Mouse (Mus musculus) inflammation-experienced regulatory T-cells (primary cell): ENCODE measurements around the gene Cuzd1. TPM values are rescaled to one million over a fixed set of nuclear protein-coding genes. Genes with fewer than 3 reads are reported as not detected.

Source experiments
- polyA plus RNA-seq, 2 experiments: library from polyadenylated mRNA; unstranded; fragments of 100-300 nt; shearing (Covaris generic); gene quantifications; one replicate each; pipeline ENCODE4 v1.2.1; 2017

The Cuzd1 gene
- under 1 TPM in 1 of 2 experiments, not detected in 1; 0.24 TPM for polyA plus RNA-seq

GRCm38 (mm10) chr7:131322192-131322591 lies at the start of gene Cuzd1:
TSS of gene Cuzd1 (minus strand) at chr7:131322292.

DNA sequence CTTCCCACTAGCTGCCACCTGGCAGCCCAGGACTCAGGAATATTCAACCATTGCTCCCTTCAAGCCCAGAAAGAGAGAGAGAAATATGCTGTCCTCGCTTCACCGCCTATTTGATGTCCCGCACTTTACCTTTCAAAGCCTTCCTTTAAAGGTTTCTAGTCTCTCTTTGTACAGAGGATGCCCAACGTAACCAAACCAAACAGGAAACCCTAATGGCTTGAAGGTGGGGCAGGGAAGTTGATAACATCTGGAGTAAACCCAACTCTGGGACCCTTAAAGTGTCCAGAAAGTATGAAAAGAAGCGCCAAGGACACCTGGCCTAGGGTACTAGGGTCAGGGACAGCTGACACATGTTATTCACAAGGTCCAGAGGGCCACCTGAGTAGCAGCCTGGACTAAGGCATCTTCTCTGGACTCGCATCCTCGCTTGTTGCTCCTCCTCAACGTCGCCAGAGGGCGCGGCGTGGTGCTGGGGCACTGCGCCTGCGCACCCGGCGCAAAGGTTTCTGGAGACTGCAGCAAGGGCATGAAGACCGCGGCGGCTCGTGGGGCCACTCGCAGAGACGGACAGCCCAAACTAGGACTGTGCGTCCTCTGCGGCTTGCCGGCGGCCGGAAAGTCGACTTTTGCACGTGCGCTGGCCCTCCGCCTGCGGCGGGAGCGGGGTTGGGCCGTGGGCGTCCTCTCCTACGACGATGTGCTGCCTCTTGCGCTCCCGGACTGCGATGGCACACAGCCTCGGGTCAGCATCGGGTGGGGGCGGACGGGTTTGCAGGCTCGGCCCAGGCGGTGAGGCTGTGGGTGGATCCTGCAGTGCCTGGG lies 48.8 kb upstream of the Cuzd1 start, which contains the start of gene Pstk:
TSS of gene Pstk (plus strand) at position 494 of the 822 bp plus-strand sequence.

GRCm38 (mm10) chr7:131362615-131363300 lies 40.7 kb upstream of the Cuzd1 start, which contains the start of gene 2310057M21Rik:
TSS of gene 2310057M21Rik (minus strand) at chr7:131362759.

GRCm38 (mm10) chr7:131333564-131333963 lies 11.5 kb upstream of the Cuzd1 start, which contains the start of gene Fam24a:
TSS of gene Fam24a (plus strand) at chr7:131333864.

DNA sequence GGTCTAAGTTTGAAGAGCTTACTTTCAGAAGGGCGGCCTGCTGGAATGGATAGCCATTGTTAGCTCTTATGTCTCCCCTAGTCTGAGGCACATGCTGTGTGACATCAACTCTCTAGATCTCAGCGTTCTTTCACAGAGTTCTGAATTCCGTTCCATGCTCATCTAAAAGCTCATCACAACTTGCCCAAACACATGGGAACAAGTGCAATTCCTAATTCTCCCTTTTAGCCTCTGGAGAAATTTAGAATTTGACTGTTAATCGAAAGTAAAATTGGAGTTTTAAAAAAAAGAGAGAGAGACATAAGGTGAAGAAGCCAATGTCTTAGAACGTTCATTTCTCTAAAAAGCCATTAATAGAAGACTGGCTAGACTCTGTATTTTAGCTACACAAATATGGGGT lies 7.3 kb upstream of the Cuzd1 start, which contains the start of gene Fam24b:
TSS of gene Fam24b (minus strand) at position 101 of the 400 bp plus-strand sequence.

Other genes starting within 250 kb of the Cuzd1 start
- gene 4933402N03Rik, start 176.0 kb downstream of the Cuzd1 start, polyA plus RNA-seq = not detected
- under 1 TPM; 0.10 to 0.45 TPM for gene 5430419D17Rik, start 147.9 kb downstream of the Cuzd1 start, polyA plus RNA-seq
- gene Fam24b, start 7.2 kb upstream of the Cuzd1 start, polyA plus RNA-seq = not detected
- under 1 TPM in 1 of 2 experiments, not detected in 1; 0.40 TPM for gene Fam24a, start 11.6 kb upstream of the Cuzd1 start, polyA plus RNA-seq
- gene 2310057M21Rik, start 40.5 kb upstream of the Cuzd1 start, polyA plus RNA-seq = 10 to 100 TPM; 24.2 to 24.7 TPM
- 10 to 100 TPM; 45.2 to 64.5 TPM for gene Pstk, start 48.8 kb upstream of the Cuzd1 start, polyA plus RNA-seq
- gene Ikzf5, start 88.2 kb upstream of the Cuzd1 start, polyA plus RNA-seq = 10 to 100 TPM; 23.7 to 26.6 TPM
- 10 to 100 TPM; 47.5 to 64.5 TPM for gene Acadsb, start 88.3 kb upstream of the Cuzd1 start, polyA plus RNA-seq
- gene Hmx3, start 220.6 kb upstream of the Cuzd1 start, polyA plus RNA-seq = under 1 TPM in 1 of 2 experiments, not detected in 1; 0.32 TPM
- under 1 TPM in 1 of 2 experiments, not detected in 1; 0.15 TPM for gene Hmx2, start 226.5 kb upstream of the Cuzd1 start, polyA plus RNA-seq
- gene Bub3, start 237.9 kb upstream of the Cuzd1 start, polyA plus RNA-seq = 100 to 1,000 TPM; 148 to 158 TPM